Mouse (Mus musculus) liver, embryonic 14.5 days (tissue): ENCODE data around the gene Oscp1. TPM values are rescaled to one million over a fixed set of nuclear protein-coding genes. Genes with fewer than 3 reads are reported as not detected.

ENCODE experiments used
- ATAC-seq: fragments of 200-750 bp; cut with Nextera tagmentation; 2 replicates; pipeline ENCODE4 v1.8.0; 2017; ENCODE audit warnings: moderate number of reproducible peaks, mild to moderate bottlenecking, moderate library complexity; ENCODE audit not compliant: insufficient read depth
- DNase-seq, 3 experiments: peaks; one replicate each; pipeline ENCODE4 v3.0.0-alpha.2; 2012 to 2013; ENCODE audit warnings: low read depth in 3 of 3, low spot score in 3 of 3
- H3K27ac ChIP-seq: fragments of 300-500 bp; sonication (generic); 2 replicates; pipeline ENCODE4 v1.5.1; 2014; ENCODE audit warnings: moderate library complexity, mild to moderate bottlenecking, control low read depth, inconsistent platforms
- H3K27me3 ChIP-seq: fragments of 300-500 bp; sonication (generic); 2 replicates; pipeline ENCODE4 v1.6.1; 2014; ENCODE audit warnings: mild to moderate bottlenecking, low read length, moderate library complexity; ENCODE audit not compliant: control insufficient read depth, insufficient read depth
- H3K36me3 ChIP-seq: fragments of 300-500 bp; sonication (generic); replicated peaks from 2 replicates; pipeline ENCODE4 v1.6.1; 2014; ENCODE audit warnings: low read depth; ENCODE audit not compliant: control insufficient read depth, insufficient read depth
- H3K4me1 ChIP-seq, 2 experiments: fragments of 200-500 bp in 1 of 2; fragments of 300-500 bp in 1 of 2; sonication (generic) in 1 of 2; replicated peaks; 2 replicates each; pipeline ENCODE4 v1.6.1; 2012 to 2014; ENCODE audit warnings: antibody characterized with exemption in 1 of 2, inconsistent platforms in 1 of 2, low read length in 1 of 2; ENCODE audit not compliant: control insufficient read depth in 2 of 2, insufficient read depth in 2 of 2
- H3K4me2 ChIP-seq: fragments of 300-500 bp; sonication (generic); 2 replicates; pipeline ENCODE4 v1.6.1; 2014; ENCODE audit warnings: low read depth, mild to moderate bottlenecking, control low read depth, moderate library complexity
- H3K4me3 ChIP-seq, 2 experiments: fragments of 200-500 bp in 1 of 2; fragments of 300-500 bp in 1 of 2; sonication (generic) in 1 of 2; 2 replicates each; pipeline ENCODE4 v1.5.1; 2012 to 2014; ENCODE audit warnings: low read depth in 2 of 2, low read length in 2 of 2, mild to moderate bottlenecking in 2 of 2, control low read depth in 1 of 2, inconsistent platforms in 1 of 2, moderate library complexity in 1 of 2; ENCODE audit not compliant: insufficient read depth in 1 of 2
- H3K9ac ChIP-seq: fragments of 300-500 bp; sonication (generic); replicated peaks from 2 replicates; pipeline ENCODE4 v1.6.1; 2014; ENCODE audit warnings: mild to moderate bottlenecking, control low read depth, moderate library complexity
- H3K9me3 ChIP-seq: fragments of 300-500 bp; sonication (generic); 2 replicates; pipeline ENCODE4 v1.6.1; 2016; ENCODE audit warnings: low read length, mixed read lengths; ENCODE audit not compliant: control insufficient read depth
- CTCF ChIP-seq: IDR thresholded peaks from 2 replicates; pipeline ENCODE4 v1.5.1; 2016; ENCODE audit warnings: antibody characterized with exemption, low read depth, control low read depth
- EP300 ChIP-seq: IDR thresholded peaks from 2 replicates; pipeline ENCODE4 v1.6.1; 2016; ENCODE audit warnings: antibody characterized with exemption, low read depth
- WGBS: fragments of 180-500 bp; shearing (Covaris S2); extraction: QIAGEN DNeasy Blood & Tissue Kit; methylation state at CpG from one replicate; pipeline ENCODE4 v1.1.7; 2014; ENCODE audit not compliant: insufficient replicate concordance; 5-methylcytosine and 5-hydroxymethylcytosine counted together
- polyA plus RNA-seq, 2 experiments: library from polyadenylated mRNA; depleted of rRNA in 1 of 2; stranded (reverse) in 1 of 2; unstranded in 1 of 2; fragments of >200 nt; fragmentation: Nextera tagmentation in 1 of 2; extraction: Ambion mirVana in 1 of 2; gene quantifications; 2 replicates each; pipeline versions ENCODE4 v1.2.1 to v1.2.3; 2012 to 2014

The Oscp1 gene
- polyA plus RNA-seq, 2 experiments = 0.29 to 1.8 TPM

- no peaks in the 10 kb centered on the region for H3K4me1 ChIP-seq
- H3K9me3 ChIP-seq = no peaks in the 10 kb centered on the region
- ATAC-seq = no peak
- no peak overlapping the region for H3K27ac ChIP-seq
- TF ChIP-seq EP300 (no peak), CTCF (no peak)
- no peaks in the 10 kb centered on the region for H3K27me3 ChIP-seq
- WGBS = 82% methylated on average over 2 of the region's 2 CpGs
- H3K9ac ChIP-seq = no peak overlapping the region
- no peaks in the 10 kb centered on the region; the same call in 1 of the 2 replicates for H3K36me3 ChIP-seq
- no peak for DNase-seq
- H3K4me3 ChIP-seq = no peak overlapping the region
- H3K4me2 ChIP-seq = no peak overlapping the region
Observed at GRCm38 (mm10) chr4:126120506-126120905, 62.1 kb downstream of the Oscp1 start.

GRCm38 (mm10) chr4:126123309-126124040 is 65.1 kb downstream of the Oscp1 start:
- no peak overlapping the region for H3K9ac ChIP-seq
- no peak for DNase-seq
- ATAC-seq = no peak
- no peak overlapping the region for H3K27ac ChIP-seq
- no peaks in the 10 kb centered on the region for H3K4me1 ChIP-seq
- H3K4me2 ChIP-seq = no peak overlapping the region
- no peak overlapping the region for H3K4me3 ChIP-seq
- no peaks in the 10 kb centered on the region for H3K9me3 ChIP-seq
- WGBS = 76% methylated on average over 10 of the region's 10 CpGs
- H3K27me3 ChIP-seq = no peaks in the 10 kb centered on the region
- no peaks in the 10 kb centered on the region; the same call in 1 of the 2 replicates for H3K36me3 ChIP-seq
- TF ChIP-seq CTCF (no peak), EP300 (no peak)

- DNase-seq = no peak
- TF ChIP-seq EP300 (no peak), CTCF (no peak)
Observed at GRCm38 (mm10) chr4:126130502-126130901, 72.1 kb downstream of the Oscp1 start.

GRCm38 (mm10) chr4:126131290-126132121 is 73.1 kb downstream of the Oscp1 start:
- Histone ChIP-seq H3K4me2 (no peak overlapping the region), H3K4me3 (no peak overlapping the region), H3K9me3 (no peaks in the 10 kb centered on the region), H3K27ac (no peak overlapping the region), H3K4me1 (peaks cover 0 to 7% of the 10 kb centered on the region in 2 experiments; a peak in 2 of 4 replicates), H3K36me3 (peaks cover 7% of the 10 kb centered on the region), H3K9ac (no peak overlapping the region), H3K27me3 (no peaks in the 10 kb centered on the region)
- DNase-seq (no peak), ATAC-seq (no peak)
- WGBS = 59% methylated on average over 10 of the region's 10 CpGs
- TF ChIP-seq CTCF (no peak), EP300 (no peak)

More at GRCm38 (mm10) chr4:126130502-126130901, 72.1 kb downstream of the Oscp1 start:
- no peak overlapping the region for H3K4me2 ChIP-seq
- WGBS = 76% methylated on average over 11 of the region's 11 CpGs
- peaks cover 0 to 7% of the 10 kb centered on the region in 2 experiments; a peak in 2 of 4 replicates for H3K4me1 ChIP-seq
- H3K4me3 ChIP-seq = no peak overlapping the region
- H3K27me3 ChIP-seq = no peaks in the 10 kb centered on the region
- H3K36me3 ChIP-seq = peaks cover 7% of the 10 kb centered on the region
- H3K9me3 ChIP-seq = no peaks in the 10 kb centered on the region
- H3K27ac ChIP-seq = no peak overlapping the region
- ATAC-seq = no peak
- no peak overlapping the region for H3K9ac ChIP-seq
